Comparison of ENCODE assay signal across 20 mouse cellular contexts in the genomic region with DNA sequence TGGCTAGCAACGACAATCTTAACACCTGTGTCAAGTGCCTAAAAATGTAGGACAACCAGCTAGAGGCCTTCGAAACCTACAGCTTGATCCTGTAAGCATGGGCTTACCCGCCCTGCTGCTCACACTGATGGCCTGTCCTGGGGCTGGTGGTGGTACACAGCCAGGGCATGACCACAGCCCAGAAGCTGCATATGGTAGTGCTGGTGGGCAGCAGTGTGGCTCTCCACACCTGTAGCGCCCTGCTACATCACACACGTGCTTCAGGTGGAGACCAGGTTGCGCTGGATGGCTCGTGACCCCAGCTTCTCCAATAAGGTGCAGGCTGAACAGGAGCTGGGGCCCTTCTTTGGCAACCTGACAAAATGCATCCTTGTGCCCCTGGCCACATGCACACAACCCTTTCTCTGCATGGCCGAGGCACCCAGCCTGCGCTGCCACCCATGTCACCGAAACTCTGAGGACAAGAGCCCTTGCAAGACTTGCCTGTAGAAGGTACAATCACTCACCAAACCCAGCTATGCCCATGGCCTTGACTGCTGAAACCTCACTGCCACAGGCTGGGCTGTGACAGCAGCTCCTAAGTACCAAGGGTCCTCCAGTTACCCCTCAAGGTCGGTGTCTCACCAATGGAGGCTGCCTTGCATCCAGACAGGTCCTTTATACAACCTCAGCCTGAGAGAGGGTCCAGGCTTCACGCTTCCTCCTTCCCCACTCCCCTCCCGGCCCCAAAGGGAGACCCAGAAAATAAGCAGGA. TPM values are rescaled to one million over a fixed set of nuclear protein-coding genes. Genes with fewer than 3 reads are reported as not detected.
A peak's percentile ranks its signal among the peaks of the same experiment; 100 is the strongest.
DNase-seq lines count a peak whose midpoint lies in the region; ATAC-seq and TF ChIP-seq lines count a peak whose summit lies in the region.
"Had no signal": no experiment of that assay in that cellular context is flagged by ENCODE, and none has a peak within 500 bp of the region (broad histone marks: within the 10 kb centered on the region; RNA-seq: fewer than 3 reads in every experiment).

No protein-coding gene starts in this region.

- peaks cover 59% of the 10 kb centered on the region for H3K79me2 ChIP-seq in MEL (ENCODE audit: control insufficient read depth, insufficient read depth, low read length, poor library complexity)
- peaks cover 25% of the 10 kb centered on the region for H3K79me2 ChIP-seq in myocyte (ENCODE audit: control insufficient read depth, insufficient read depth)

- TF ChIP-seq CTCF in MEL (IDR thresholded peaks at IDR 0.05 in 2 of 3, conservative IDR thresholded peaks at IDR 0.05 in 1 of 3; ENCODE audit: control insufficient read depth in 1 of 3, insufficient read depth in 1 of 3, low read depth in 2 of 3, low read length in 3 of 3, poor library complexity in 1 of 3, severe bottlenecking in 1 of 3): no peak

- no peak overlapping the region for H3K9ac ChIP-seq in MEL (ENCODE audit: control insufficient read depth, low read depth, low read length, poor library complexity, severe bottlenecking)
- H3K9ac ChIP-seq in intestine, embryonic 16.5 days (ENCODE audit: low read depth, low read length): no peak overlapping the region
- H3K9ac ChIP-seq: forebrain, embryonic 13.5 days; forebrain, postnatal 0 days; hindbrain, embryonic 12.5 days had no signal

- peak; percentile 90 for DNase-seq in heart, adult 11 months
- no peak for DNase-seq in heart, embryonic 10.5 days (ENCODE audit: low spot score)
- DNase-seq in A20 (ENCODE audit: low read depth, low spot score): peak; percentile 16
- DNase-seq in MEL (ENCODE audit: low read depth, low spot score): peak; percentile 79
- no peak for DNase-seq in cerebellum, adult 8-10 months
- DNase-seq: adrenal gland, postnatal 14 days; cerebellum, adult 11-12 months; cerebellum, adult 9-11 months; cerebellum, postnatal 36 days; forebrain, postnatal 0 days; gastrocnemius, adult 2 months; gastrocnemius, postnatal 25 days; heart, postnatal 10 days; heart, postnatal 4 days had no signal

- H3K4me3 ChIP-seq in heart, embryonic 10.5 days: no peak overlapping the region
- H3K4me3 ChIP-seq in MEL (ENCODE audit: control insufficient read depth in 1 of 2, insufficient read depth in 1 of 2, low read depth in 2 of 2, low read length in 2 of 2): no peak overlapping the region
- H3K4me3 ChIP-seq in myocyte: no peak overlapping the region
- H3K4me3 ChIP-seq in intestine, embryonic 16.5 days (ENCODE audit: low read length): no peak overlapping the region
- H3K4me3 ChIP-seq: forebrain, embryonic 13.5 days; gastrocnemius, adult 2 months; hindbrain, embryonic 12.5 days had no signal

- no peak overlapping the region for H3K4me2 ChIP-seq in myocyte (ENCODE audit: low read depth)
- H3K4me2 ChIP-seq in intestine, embryonic 16.5 days (ENCODE audit: low read depth, low read length): no peak overlapping the region
- H3K4me2 ChIP-seq: forebrain, embryonic 13.5 days; hindbrain, embryonic 12.5 days had no signal

- ATAC-seq in intestine, embryonic 16.5 days: no peak
- ATAC-seq: forebrain, embryonic 13.5 days; forebrain, postnatal 0 days; hindbrain, embryonic 16.5 days; inflammation-experienced regulatory T-cells, adult 6 months had no signal

- H3K27ac ChIP-seq in heart, embryonic 10.5 days: no peak overlapping the region
- H3K27ac ChIP-seq in MEL (ENCODE audit: control insufficient read depth, low read depth, low read length): no peak overlapping the region
- H3K27ac ChIP-seq in intestine, embryonic 16.5 days (ENCODE audit: low read length): no peak overlapping the region
- H3K27ac ChIP-seq: forebrain, embryonic 13.5 days; gastrocnemius, adult 2 months; hindbrain, embryonic 12.5 days had no signal

- H3ac ChIP-seq in myocyte (ENCODE audit: control insufficient read depth, insufficient read length): no peak overlapping the region

- peaks cover 21% of the 10 kb centered on the region for H3K4me1 ChIP-seq in heart, embryonic 10.5 days
- peaks cover 2 to 42% of the 10 kb centered on the region in 2 experiments for H3K4me1 ChIP-seq in MEL (ENCODE audit: control insufficient read depth in 1 of 2, insufficient read depth in 2 of 2, low read length in 2 of 2)
- peaks cover 22% of the 10 kb centered on the region for H3K4me1 ChIP-seq in intestine, embryonic 16.5 days (ENCODE audit: control insufficient read depth, insufficient read depth, low read length)

- 85% methylated on average over 13 of the region's 13 CpGs for WGBS in heart, embryonic 10.5 days
- WGBS in intestine, embryonic 16.5 days: 82% methylated on average over 13 of the region's 13 CpGs

- H3K9me3 ChIP-seq in heart, embryonic 10.5 days: no peaks in the 10 kb centered on the region
- H3K9me3 ChIP-seq in MEL (replicated peaks; ENCODE audit: insufficient read depth, low read length): no peaks in the 10 kb centered on the region
- H3K9me3 ChIP-seq in intestine, embryonic 16.5 days (ENCODE audit: control insufficient read depth, low read length): no peaks in the 10 kb centered on the region
- H3K9me3 ChIP-seq: forebrain, embryonic 13.5 days; hindbrain, embryonic 12.5 days had no signal

- TF ChIP-seq EP300 in MEL (IDR thresholded peaks at IDR 0.05; ENCODE audit: low read depth in 1 of 2, low read length in 2 of 2): no peak

- H3K36me3 ChIP-seq in heart, embryonic 10.5 days: peaks cover 81% of the 10 kb centered on the region
- peaks cover 18 to 48% of the 10 kb centered on the region in 2 experiments for H3K36me3 ChIP-seq in MEL (ENCODE audit: control insufficient read depth in 1 of 2, insufficient read depth in 2 of 2, low read length in 2 of 2)
- H3K36me3 ChIP-seq in myocyte (ENCODE audit: control insufficient read depth, insufficient read depth): peaks cover 29% of the 10 kb centered on the region
- peaks cover 42% of the 10 kb centered on the region for H3K36me3 ChIP-seq in intestine, embryonic 16.5 days (ENCODE audit: control insufficient read depth, insufficient read depth, low read length)

- no peaks in the 10 kb centered on the region for H3K27me3 ChIP-seq in heart, embryonic 10.5 days (ENCODE audit: insufficient read depth, poor library complexity, severe bottlenecking)
- H3K27me3 ChIP-seq in MEL (ENCODE audit: control insufficient read depth in 1 of 2, insufficient read depth in 2 of 2, low read length in 2 of 2): no peaks in the 10 kb centered on the region
- H3K27me3 ChIP-seq in myocyte (ENCODE audit: control insufficient read depth, insufficient read depth, insufficient read length): no peaks in the 10 kb centered on the region
- H3K27me3 ChIP-seq in intestine, embryonic 16.5 days (replicated peaks; ENCODE audit: control insufficient read depth, insufficient read depth, low read length): no peaks in the 10 kb centered on the region
- H3K27me3 ChIP-seq: forebrain, embryonic 13.5 days; hindbrain, embryonic 12.5 days had no signal

- TF ChIP-seq POLR2A in MEL (IDR thresholded peaks at IDR 0.05; ENCODE audit: control insufficient read depth in 1 of 2, insufficient read depth in 1 of 2, low read depth in 1 of 2, low read length in 2 of 2, poor library complexity in 1 of 2) (no peak), myocyte (IDR thresholded peaks at IDR 0.05; ENCODE audit: insufficient read length, low read depth) (peak; percentile 49)

- no peak for TF ChIP-seq RAD21 in MEL (IDR thresholded peaks at IDR 0.05; ENCODE audit: low read depth, low read length)

TF ChIP-seq in MEL, 35 proteins besides CTCF, POLR2A, EP300 and RAD21 (continues in another document):
- TF ChIP-seq POLR2AphosphoS5 (IDR thresholded peaks at IDR 0.05; ENCODE audit: borderline replicate concordance, low read depth, low read length) (peak; percentile 58; the same call in 1 of the 2 replicates), MXI1 (IDR thresholded peaks at IDR 0.05; ENCODE audit: low read depth, low read length) (no peak), ETS1 (IDR thresholded peaks at IDR 0.05; ENCODE audit: low read depth, low read length) (no peak)

TF ChIP-seq in myocyte, 11 proteins besides CTCF, POLR2A, EP300 and RAD21 (continues in another document):
- TF ChIP-seq POLR2AphosphoS2 (IDR thresholded peaks at IDR 0.05; ENCODE audit: insufficient read length, low read depth): peak; percentile 90
- TF ChIP-seq REST (IDR thresholded peaks at IDR 0.05; ENCODE audit: insufficient read depth, insufficient read length): no peak
- TF ChIP-seq SRF (IDR thresholded peaks at IDR 0.05; ENCODE audit: control insufficient read depth, insufficient read length, low read depth): no peak
- no peak for TF ChIP-seq CEBPB (IDR thresholded peaks at IDR 0.05; ENCODE audit: insufficient read depth, poor library complexity, severe bottlenecking)
- no peak for TF ChIP-seq MYOD1 (IDR thresholded peaks at IDR 0.05; ENCODE audit: control insufficient read depth in 1 of 3, insufficient read length in 2 of 3, low read depth in 2 of 3)

RNA-seq across cellular contexts. Expression of a gene that starts 4.7 kb away (rescaled TPM):
- 327 and 389 TPM in 2 replicates for polyA plus RNA-seq in heart, embryonic 10.5 days (2016; fragmentation: Nextera tagmentation; extraction: Ambion mirVana)
- 1,228 and 1,516 TPM in 2 replicates for total RNA-seq in MEL (2012; rRNA removed)
- polyA plus RNA-seq in MEL (2012; ENCODE audit: insufficient read depth in 1 of 2, insufficient read length in 2 of 2, low read depth in 1 of 2, low replicate concordance in 2 of 2, missing spikeins in 1 of 2): 1,000 to 10,000 TPM in 1 of 2 experiments, not detected in 1; 1,873 TPM
- 202 TPM for polyA plus RNA-seq in myocyte (2012; fragmentation: generic; extraction: Trizol)
- 261 and 297 TPM in 2 replicates for polyA plus RNA-seq in intestine, embryonic 16.5 days (2015; fragmentation: Nextera tagmentation; extraction: Ambion mirVana)

RNA-seq across cellular contexts. Expression of a gene that starts 5.8 kb away (rescaled TPM):
- polyA plus RNA-seq in heart, embryonic 10.5 days (2016; fragmentation: Nextera tagmentation; extraction: Ambion mirVana): 66.0 and 95.8 TPM in 2 replicates
- total RNA-seq in MEL (2012; rRNA removed): 612 and 763 TPM in 2 replicates
- polyA plus RNA-seq in MEL (2012; ENCODE audit: insufficient read depth in 1 of 2, insufficient read length in 2 of 2, low read depth in 1 of 2, low replicate concordance in 2 of 2, missing spikeins in 1 of 2) (100 to 1,000 TPM; 251 to 953 TPM), myocyte (2012; fragmentation: generic; extraction: Trizol) (44.3 TPM)
- polyA plus RNA-seq in intestine, embryonic 16.5 days (2015; fragmentation: Nextera tagmentation; extraction: Ambion mirVana): 79.5 and 97.6 TPM in 2 replicates

RNA-seq across cellular contexts. Expression of a gene that starts 14.2 kb away (rescaled TPM):
- 3.5 and 7.2 TPM in 2 replicates for polyA plus RNA-seq in heart, embryonic 10.5 days (2016; fragmentation: Nextera tagmentation; extraction: Ambion mirVana)
- total RNA-seq in MEL (2012; rRNA removed): 10.9 and 18.1 TPM in 2 replicates
- polyA plus RNA-seq in MEL (2012; ENCODE audit: insufficient read depth in 1 of 2, insufficient read length in 2 of 2, low read depth in 1 of 2, low replicate concordance in 2 of 2, missing spikeins in 1 of 2) (10 to 100 TPM in 1 of 2 experiments, not detected in 1; 22.6 TPM), myocyte (2012; fragmentation: generic; extraction: Trizol) (12.6 TPM)
- 10.7 and 11.2 TPM in 2 replicates for polyA plus RNA-seq in intestine, embryonic 16.5 days (2015; fragmentation: Nextera tagmentation; extraction: Ambion mirVana)

RNA-seq across cellular contexts. Expression of a gene that starts 25.3 kb away (rescaled TPM):
- polyA plus RNA-seq in heart, embryonic 10.5 days (2016; fragmentation: Nextera tagmentation; extraction: Ambion mirVana): 2.5 and 3.0 TPM in 2 replicates
- 53.9 and 63.7 TPM in 2 replicates for total RNA-seq in MEL (2012; rRNA removed)
- 100 to 1,000 TPM; 190 to 199 TPM for polyA plus RNA-seq in MEL (2012; ENCODE audit: insufficient read depth in 1 of 2, insufficient read length in 2 of 2, low read depth in 1 of 2, low replicate concordance in 2 of 2, missing spikeins in 1 of 2)
- polyA plus RNA-seq in myocyte (2012; fragmentation: generic; extraction: Trizol): 4.6 TPM
- 16.2 and 18.3 TPM in 2 replicates for polyA plus RNA-seq in intestine, embryonic 16.5 days (2015; fragmentation: Nextera tagmentation; extraction: Ambion mirVana)

Comparison
In these comparisons a context has a peak if more than half of its experiments do, and no peak if none do; other contexts are left out.
1. DNase-seq: peak in heart, adult 11 months (single experiment), A20 (single experiment) and MEL (single experiment); none in heart, embryonic 10.5 days (single experiment) and cerebellum, adult 8-10 months (single experiment).